Mouse (Mus musculus) A20 (cell line): ENCODE measurements around the gene Tymp.

Source experiments
- DNase-seq: peaks from one replicate; pipeline ENCODE4 v3.0.0-alpha.2; 2011; ENCODE audit warnings: low read depth, low spot score

Gene Tymp

DNA sequence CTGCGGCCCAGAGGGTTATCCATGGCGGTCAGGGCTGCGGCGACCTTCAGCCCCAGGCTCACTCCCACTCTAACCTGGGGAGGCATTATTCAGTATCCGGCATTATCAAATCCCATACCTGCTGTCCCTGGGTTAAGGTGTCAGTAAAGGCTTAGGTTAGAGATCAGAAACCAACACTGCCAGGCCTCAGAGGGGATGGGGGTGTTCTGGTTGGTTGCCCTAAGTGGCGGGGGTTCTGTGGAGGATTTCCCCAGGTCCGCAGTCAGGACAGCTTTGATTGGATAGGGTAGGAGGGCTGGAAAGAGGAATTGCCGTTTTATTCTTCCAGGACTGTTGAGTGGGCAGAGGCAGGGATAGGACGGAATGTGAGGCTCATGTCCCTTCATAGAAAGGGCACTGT lies 2.5 kb downstream of the Tymp start:
- no peak for DNase-seq

DNA sequence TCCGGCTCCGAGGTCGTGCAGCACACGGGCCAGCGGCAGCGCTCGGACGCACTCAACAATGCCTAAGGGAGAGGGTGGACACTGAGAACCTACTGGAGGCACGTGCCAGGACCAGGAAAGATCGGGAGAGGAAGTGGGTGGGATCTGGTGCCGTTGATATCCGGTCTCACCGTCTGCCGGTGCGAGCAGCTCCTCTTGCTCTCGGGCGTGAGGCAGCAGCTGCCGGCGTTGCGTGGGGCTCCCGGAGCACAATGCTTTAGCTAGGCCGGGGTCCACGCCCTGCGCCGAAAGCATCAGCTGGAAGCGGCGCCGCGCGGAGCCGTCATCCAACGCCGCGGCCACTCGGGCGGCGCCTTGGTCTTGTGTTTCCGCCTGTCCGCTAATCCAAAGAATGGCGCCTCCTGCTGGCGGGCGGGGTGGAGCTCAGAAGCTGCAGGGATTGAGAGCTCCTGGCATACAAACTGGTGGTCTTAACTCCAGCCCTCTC lies 3.0 kb downstream of the Tymp start, which contains the start of gene Sco2:
Sco2 (minus strand) TSS at position 85 of the 487 bp plus-strand sequence.
- peak; percentile 95 for DNase-seq

DNA sequence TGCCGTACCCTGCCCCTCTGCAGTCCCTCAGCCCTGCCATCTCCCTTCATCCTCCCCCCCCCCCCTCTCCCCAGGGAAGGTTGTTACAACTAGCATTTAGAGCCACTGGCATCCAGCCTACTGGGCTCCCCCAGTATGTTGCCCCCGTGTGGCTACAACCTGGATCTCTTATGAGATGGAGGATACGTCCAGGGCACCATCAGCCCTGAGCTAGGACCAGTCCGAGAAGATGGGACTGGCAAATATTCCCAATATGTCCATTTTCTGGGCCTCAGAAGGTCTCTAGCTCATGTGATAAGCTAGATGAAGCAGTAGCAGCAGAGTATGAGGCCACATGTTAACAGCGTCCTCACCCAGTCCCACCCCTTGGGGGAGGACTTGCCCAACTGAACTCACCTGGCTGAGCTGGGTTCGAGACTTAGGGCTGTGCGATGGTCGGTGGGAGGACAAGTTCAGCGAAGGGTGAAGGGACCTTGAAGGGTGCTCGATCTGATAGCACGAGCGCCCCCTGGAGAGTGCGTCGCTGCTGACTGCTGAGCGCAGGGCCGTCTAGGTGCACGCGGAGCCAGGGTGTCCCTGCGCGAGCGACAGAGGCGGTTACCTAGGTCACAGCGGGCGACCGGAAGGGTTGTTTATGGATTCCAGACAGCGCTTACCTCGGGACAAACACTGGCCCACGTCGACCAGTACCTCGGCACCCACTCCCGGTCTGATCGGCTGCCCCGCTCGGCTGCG lies 3.6 kb downstream of the Tymp start:
- DNase-seq: peak; percentile 95

DNA sequence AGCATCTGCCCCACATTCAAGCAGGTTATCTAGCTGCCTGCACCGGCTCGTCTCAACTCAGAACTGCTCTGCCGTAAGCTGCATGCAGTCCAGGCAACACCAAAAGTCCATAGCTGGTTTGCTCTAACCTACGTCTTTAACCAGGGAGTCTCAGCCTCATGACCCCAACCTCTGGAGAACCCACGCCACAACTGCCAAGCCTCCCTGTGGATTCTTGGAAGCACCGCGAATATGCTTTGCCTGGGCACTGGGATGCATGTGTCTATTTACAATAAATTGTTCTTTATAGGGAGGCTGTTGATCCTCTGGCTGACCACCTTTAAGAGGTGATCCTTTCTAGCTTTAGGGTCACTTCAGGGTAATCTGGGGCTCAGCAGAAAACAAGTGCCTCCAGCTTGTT lies 4.3 kb downstream of the Tymp start:
- DNase-seq: peak; percentile 20

DNA sequence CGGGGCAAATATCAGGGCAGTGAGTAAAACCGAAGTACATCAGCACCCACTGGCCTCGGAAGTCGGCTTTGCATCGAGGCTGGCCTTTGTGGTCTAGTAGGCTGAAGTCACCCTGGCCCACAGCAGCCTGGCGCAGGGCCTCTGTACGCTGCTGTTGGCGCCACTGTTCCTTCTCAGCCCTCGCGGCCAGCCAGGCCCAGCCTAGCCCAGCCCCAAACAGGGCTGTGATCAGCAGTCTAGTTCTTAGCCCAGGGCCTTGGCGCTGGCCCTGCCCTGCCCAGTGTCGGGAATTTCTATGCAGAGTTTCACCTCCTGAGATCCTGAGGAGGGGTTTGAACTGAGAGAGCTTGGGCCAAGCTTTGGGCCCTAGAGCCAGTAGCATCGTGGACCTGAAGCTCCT lies 4.8 kb downstream of the Tymp start:
- no peak for DNase-seq

DNA sequence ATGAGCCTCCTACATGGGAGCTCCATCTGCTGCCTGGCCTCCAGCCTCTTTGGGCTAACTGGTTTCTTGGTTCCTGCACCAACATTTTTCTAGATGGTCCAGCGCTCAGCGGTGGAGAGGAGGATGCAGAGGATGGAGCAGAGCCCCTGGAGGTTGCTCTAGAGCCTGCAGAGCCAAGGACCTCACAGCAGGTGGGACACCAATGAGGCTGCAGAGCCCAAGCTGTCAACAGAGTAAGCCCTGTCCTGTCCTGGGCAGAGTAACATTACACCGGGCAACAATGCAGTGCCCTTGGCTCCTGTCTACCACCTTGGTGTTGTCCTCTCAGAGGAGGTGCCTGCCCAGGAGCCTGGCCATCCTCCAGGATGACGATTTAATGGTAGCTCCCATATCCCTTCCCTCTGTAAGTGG lies 11.7 kb downstream of the Tymp start:
- DNase-seq: no peak

DNA sequence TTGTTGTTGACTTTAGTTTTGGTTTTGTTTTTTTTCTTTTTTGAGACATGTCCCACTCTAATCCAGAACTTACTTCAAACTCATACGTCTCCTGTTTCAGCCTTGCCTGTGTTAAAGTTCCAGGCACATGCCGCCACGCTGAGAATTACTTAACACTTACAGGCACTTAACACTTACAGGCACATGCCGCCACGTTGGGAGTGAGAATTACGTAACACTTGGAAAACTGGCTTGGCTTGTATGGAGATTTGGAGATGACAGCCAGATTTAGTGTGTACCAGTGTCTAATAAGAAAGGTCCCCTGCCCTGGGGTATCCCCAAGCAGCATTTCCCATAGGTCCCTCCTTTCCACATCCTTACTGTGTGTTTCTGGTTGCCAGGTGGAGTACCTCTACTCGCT lies 13.8 kb downstream of the Tymp start:
- DNase-seq: no peak

DNA sequence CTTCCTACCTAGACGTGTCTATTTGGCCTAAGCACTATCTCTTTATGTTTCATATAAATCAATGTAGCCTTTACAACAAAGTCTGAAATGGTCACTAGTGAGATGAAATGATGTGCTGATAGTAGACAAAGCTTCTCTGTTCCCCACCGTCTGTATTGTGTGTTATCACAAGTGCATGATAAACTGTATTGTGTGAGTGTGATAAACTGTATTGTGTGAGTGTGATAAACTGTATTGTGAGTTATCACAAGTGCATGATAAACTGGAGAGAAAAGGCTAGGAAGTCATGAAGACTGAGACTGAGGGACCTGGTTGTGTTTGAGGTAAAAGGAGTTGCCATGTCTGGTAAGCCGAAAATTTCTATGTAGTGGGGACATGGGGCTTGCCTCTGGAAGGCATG lies 18.1 kb downstream of the Tymp start:
- no peak for DNase-seq

DNA sequence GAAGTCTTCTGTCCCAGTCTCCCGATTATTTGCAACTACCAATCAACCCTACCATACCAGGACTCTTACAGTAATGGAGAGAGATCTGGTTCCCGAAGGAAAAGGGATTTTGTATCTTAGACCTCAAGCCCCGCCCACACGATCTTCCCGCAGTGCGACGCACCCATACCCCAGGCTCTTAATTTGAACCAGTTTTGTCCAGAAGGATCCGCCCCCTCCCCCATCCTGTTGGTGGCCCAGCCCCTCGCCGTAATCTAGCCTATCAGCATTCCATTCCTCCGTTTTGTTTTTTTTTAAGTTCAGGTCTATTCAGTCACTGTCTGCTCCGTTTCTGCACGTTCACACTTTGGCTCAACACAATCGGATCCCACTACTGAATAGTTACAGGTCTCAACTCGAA lies 20.5 kb downstream of the Tymp start:
- peak; percentile 97 for DNase-seq

DNA sequence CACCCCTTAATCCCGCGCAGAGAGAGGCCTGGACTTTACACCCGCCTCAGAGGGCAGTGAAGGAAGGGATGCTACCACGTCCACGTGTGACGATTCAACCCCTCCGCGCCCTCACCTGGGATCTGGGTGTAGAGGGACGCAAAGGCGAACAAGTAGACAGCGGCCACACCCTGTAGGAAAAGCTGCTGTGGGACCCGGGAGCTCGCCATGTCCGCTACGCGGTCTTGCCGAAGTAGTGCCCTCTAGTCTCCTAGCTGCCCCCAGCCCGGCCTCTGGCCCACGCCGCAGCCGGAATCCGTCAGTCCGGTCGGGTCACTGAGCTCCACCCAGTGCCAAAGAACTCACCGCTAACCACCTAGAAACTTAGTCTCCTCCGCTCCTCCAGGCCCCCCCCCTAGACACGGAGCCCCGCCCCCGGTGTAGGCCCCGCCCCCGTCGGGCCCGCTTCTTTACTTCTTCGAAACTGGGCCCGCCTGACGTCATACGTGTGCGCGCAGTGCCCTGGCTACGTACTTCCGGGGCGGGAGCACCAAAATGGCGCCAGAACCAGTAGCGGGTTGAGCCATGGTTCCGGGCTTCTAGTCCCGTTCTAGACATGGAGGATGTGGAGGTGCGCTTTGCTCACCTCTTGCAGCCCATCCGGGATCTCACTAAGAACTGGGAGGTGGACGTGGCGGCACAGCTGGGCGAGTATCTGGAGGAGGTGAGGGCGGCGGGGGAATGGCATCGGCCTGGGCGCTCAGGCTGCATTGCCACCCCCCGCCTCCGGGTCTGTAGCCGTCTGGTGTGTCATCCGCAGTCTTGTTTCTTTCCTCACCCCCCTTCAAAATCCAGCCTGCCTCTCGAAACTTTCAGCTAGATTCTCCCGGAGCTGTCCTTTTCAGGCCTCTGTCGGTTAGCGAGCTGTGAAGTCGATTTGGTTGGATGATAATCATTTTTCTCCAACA lies 21.3 kb downstream of the Tymp start, which contains the start of the genes Lmf2 and Ncaph2:
Lmf2 (minus strand) TSS at position 419 of the 947 bp plus-strand sequence.
Ncaph2 (plus strand) TSS at position 479 of the 947 bp plus-strand sequence.
- DNase-seq: peak; percentile 97

DNA sequence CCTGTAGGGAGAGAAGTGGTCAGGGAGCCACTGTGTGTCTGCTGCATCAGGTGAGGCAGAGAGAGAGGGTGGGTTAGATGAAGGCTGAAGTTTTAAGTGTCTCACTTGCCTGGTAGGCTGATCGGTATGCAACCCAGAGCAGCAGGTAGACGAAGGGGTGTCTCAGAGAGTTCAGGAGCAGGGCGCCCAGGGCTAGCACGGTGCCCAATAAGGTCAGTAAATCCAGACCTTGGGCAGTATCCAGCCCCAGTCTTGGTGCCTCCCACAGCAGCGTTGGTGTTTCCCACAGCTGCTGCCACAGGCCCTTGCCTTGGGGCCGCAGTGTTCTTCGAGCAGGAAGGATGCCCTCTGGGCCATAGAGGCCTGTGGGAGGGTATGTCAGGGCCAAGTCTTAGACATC lies 22.4 kb downstream of the Tymp start:
- no peak for DNase-seq

DNA sequence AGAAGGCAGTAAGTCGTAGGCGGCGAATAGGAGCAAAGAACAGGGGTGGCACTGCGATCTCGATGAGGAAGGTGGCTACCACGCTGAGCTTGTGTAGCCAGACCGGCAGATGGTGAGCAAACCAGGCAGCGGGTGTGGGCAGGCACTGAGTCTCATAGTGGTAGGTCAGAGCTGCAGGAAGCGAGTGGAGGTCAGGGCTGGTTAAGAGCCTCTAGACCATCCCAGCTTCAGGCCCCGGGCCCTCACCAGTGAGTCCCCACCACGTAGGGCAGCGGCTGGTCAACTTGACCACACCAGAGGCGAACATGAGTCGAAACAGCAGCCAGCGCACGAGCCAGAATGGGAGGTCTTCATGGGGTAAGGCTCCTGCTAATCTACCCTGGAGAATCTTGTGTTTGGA lies 23.0 kb downstream of the Tymp start:
- no peak for DNase-seq

DNA sequence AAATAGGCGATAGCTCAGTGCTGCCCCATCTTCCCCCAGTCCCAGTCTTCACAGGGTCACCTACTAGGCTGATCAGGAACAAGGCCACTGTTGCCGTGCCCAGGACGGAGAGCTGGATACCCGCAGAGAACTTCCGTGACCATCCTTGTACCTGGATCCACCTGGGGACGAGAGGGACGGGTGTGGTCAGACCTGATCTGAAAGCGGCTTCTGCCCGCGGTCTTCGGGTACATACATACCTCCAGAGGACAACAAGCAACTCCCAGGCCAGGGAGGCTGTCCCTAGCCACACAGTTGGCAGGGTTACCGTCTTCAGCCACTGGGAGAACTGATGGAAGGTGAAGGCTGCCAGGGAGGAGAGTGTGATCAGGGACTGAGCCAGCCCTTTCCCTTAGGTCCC lies 24.0 kb downstream of the Tymp start:
- DNase-seq: no peak

DNA sequence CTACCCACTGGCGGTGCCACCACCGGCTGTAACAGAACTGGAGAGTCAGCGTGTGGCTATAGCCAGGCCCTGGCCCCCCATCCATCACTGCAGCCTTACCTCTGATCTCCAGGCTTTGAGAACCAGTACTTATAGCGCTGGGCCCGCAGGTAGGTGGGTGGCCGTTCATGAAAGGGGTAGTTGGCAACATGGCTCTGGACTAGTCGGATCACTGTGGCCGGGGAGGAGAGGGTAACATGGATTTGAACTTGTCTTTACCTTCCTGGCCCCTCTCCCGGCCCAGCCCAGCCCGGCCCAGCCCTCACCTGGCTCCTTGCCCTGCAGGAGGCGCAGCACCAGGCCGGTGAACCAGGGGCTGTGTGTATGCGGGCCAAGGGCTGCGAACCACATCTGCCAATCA lies 24.8 kb downstream of the Tymp start:
- DNase-seq: no peak

DNA sequence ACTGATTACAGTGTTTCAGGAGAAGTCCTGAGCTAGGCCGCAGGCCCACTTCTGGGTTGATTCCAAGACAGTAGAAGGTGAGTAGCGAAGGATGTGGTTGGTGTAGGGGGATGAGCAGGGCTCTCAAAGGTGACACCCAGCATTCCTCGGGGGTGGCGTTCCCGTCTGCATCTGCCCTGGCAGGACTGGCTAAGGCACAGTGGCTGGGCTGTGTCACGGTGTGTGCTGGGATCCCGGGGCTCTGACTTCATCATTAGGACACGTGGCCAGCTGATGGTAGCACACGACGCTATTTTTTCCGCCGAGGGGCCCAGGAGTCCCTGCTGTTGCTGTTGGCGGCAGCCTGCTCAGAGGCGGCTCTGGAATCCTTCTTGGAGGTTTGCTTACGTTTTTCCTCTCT lies 25.5 kb downstream of the Tymp start:
- no peak for DNase-seq

DNA sequence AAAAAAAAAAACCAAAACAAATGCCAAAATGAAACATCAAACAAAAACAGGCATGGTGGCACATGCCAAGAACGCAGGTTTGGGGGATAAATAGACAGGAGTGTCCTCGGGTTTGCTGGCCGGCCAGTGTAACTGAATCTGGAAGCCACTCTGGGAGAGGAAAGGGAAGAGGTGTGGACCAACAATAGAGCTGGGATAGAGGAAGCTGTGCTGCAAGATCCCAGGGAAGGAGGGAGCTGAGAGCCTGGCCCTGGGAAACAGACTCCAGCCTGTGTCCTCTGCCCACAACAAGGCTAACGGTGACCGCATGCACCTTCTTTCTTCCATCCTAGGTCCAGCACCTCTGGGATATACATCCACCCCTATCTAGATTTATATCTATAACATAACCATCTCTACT lies 26.4 kb downstream of the Tymp start:
- no peak for DNase-seq

DNA sequence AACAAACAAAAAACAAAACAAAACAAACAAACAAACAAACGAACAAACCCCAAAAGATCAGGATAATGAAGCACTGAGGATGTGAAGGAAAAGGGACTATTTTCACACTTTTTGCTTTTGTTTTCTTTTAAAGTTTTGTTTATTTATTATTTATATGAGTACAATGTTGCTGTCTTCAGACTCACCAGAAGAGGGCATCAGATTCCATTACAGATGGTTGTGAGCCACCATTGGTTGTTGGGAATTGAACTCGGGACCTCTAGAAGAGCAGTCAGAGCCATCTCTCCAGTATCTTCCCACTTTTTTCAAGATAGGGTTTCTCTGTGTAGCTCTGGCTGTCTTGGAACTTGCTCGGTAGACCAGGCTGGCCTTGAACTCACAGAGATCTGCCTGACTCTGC lies 33.5 kb downstream of the Tymp start:
- DNase-seq: no peak

DNA sequence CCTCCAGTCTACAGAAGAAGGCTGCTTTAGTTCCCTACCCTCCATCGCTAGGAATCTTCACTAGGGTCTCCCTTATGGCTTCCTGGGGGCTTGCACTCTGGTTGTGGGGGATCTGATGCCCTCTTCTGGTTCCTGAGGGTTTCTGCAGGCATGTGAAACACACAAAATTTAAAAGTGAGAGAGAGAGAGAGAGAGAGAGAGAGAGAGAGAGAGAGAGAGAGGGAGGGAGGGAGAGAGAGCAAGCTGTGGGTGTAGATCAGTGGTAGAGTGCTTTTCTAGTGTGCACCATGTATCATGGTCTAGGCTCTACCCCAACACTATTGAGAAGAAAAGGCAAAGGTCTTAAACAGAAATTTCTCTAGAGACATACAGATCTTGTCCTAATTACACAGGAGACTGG lies 35.2 kb downstream of the Tymp start:
- no peak for DNase-seq

DNA sequence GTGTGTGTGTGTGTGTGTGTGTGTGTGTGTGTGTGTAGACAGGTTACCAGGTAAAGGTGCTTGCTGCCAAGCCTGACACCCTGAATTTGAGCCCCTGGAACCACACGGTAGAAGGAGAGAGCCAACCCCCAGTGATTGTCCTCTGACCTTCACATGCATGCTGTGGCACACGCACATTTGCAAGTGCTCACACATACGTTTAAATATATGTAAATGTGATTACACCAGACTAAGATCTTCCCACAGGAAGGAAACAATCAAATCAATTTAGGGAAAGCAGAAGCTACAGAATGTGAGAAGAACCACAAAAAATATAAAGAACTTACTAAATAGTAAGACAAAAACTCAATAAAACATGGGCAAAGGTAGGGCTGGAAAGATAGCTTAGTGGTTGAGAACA lies 36.7 kb downstream of the Tymp start:
- DNase-seq: peak; percentile 49

DNA sequence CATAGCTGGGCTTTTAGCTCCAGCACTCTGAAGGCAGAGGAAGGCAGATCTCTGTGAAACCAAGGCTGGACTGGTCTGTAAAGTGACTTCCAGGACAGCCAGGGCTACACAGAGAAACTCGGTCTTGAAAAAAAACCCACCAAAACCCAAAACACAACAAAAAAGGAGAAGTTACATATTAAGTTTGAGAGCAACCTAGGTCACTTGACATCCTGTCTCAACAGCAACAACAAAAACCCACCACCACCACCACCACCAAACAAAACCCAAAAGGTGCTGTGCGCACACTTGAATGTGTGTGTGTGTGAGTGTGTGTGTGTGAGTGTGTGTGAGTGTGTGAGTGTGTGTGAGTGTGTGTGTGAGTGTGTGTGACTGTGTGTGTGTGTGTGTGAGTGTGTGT lies 37.1 kb downstream of the Tymp start:
- DNase-seq: peak; percentile 84

DNA sequence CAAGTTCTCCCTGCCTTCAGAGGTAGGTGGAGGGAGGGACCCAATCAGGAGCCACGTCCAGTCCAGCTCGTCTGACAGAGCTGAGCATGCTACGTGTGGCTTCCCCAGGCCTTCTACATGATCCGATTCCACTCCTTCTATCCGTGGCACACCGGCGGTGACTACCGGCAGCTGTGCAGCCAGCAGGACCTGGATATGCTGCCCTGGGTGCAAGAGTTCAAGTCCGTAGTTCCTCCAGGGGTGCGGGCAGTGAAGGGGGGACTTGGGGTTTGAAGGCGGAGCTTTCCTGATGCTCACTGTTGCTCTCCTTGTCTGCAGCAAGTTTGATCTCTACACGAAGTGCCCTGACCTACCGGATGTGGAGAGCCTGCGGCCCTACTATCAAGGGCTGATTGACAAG lies 40.4 kb downstream of the Tymp start:
- DNase-seq: no peak

DNA sequence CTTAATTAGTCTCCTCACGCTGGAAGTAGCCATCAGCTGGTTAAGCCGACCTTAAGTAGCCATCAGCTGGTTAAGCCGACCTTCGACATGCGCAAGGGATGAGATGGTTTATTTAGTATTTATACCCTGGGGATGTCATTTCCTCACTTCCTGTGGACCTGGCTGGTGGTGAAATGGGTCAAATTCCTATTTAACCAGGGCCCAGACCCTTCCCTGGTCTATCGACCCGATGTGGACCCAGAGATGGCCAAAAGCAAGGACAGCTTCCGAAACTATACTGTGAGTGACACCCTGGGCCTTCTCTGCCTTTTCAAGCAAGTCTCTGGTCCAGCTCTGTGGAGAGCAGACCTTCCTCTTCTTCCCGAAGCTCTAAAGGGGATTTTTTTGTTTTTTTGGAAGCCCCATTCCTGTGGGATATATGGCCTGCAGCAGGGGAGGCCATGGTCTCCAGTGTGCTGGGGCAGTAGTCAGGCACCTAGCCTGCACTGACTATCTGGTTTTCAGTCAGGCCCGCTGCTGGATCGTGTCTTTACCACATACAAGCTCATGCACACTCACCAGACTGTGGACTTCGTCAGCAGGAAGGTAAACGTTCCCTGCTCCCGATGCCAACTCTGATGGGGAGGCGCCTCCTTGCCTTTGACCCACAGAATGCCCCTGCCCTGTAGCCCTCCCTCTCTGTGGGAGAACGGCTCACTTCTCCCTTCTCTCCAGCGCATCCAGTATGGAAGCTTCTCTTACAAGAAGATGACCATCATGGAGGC lies 41.9 kb downstream of the Tymp start:
- DNase-seq: no peak
